Mouse (Mus musculus) liver, embryonic 11.5 days (tissue): Measurements from ENCODE around the gene Lrrc74a. TPM values are rescaled to one million over a fixed set of nuclear protein-coding genes. Genes with fewer than 3 reads are reported as not detected.

ENCODE experiments used
- ATAC-seq: fragments of 200-750 bp; cut with Nextera tagmentation; replicated peaks from 2 replicates; pipeline ENCODE4 v1.8.0; 2017; ENCODE audit warnings: moderate number of reproducible peaks, mild to moderate bottlenecking, moderate TSS enrichment, moderate library complexity; ENCODE audit not compliant: low FRiP score
- DNase-seq: peaks from one replicate; pipeline ENCODE4 v3.0.0-alpha.2; 2017; ENCODE audit warnings: low spot score
- H3K27ac ChIP-seq: fragments of 300-500 bp; sonication (generic); 2 replicates; pipeline ENCODE4 v1.5.1; 2014; ENCODE audit warnings: mild to moderate bottlenecking, low read depth, low read length, control low read depth
- H3K27me3 ChIP-seq: fragments of 300-500 bp; sonication (generic); replicated peaks from 2 replicates; pipeline ENCODE4 v1.6.1; 2014; ENCODE audit warnings: low read length, mixed read lengths; ENCODE audit not compliant: control insufficient read depth, insufficient read depth
- H3K36me3 ChIP-seq: fragments of 300-500 bp; sonication (generic); 2 replicates; pipeline ENCODE4 v1.6.1; 2014; ENCODE audit warnings: mild to moderate bottlenecking, low read length, moderate library complexity, mixed read lengths; ENCODE audit not compliant: control insufficient read depth, insufficient read depth
- H3K4me1 ChIP-seq: fragments of 300-500 bp; sonication (generic); replicated peaks from 2 replicates; pipeline ENCODE4 v1.6.1; 2014; ENCODE audit warnings: low read length, mixed read lengths; ENCODE audit not compliant: control insufficient read depth, insufficient read depth
- H3K4me2 ChIP-seq: fragments of 300-500 bp; sonication (generic); 2 replicates; pipeline ENCODE4 v1.6.1; 2014; ENCODE audit warnings: mild to moderate bottlenecking, control low read depth, moderate library complexity
- H3K4me3 ChIP-seq: fragments of 300-500 bp; sonication (generic); 2 replicates; pipeline ENCODE4 v1.5.1; 2014; ENCODE audit warnings: low read depth, low read length, control low read depth
- H3K9ac ChIP-seq: fragments of 300-500 bp; sonication (generic); 2 replicates; pipeline ENCODE4 v1.6.1; 2014; ENCODE audit warnings: low read depth, low read length, control low read depth
- H3K9me3 ChIP-seq: fragments of 300-500 bp; sonication (generic); 2 replicates; pipeline ENCODE4 v1.6.1; 2016; ENCODE audit warnings: low read length, inconsistent platforms, mixed read lengths; ENCODE audit not compliant: control insufficient read depth
- WGBS: fragments of 180-500 bp; shearing (Covaris S2); extraction: QIAGEN DNeasy Blood & Tissue Kit; methylation state at CpG from one replicate; pipeline ENCODE4 v1.1.7; 2014; 5-methylcytosine and 5-hydroxymethylcytosine counted together
- polyA plus RNA-seq: library from polyadenylated mRNA; unstranded; fragments of >200 nt; fragmentation: Nextera tagmentation; extraction: Ambion mirVana; gene quantifications from 2 replicates; pipeline ENCODE4 v1.2.1, GENCODE M21; 2014

Lrrc74a gene
- polyA plus RNA-seq, 1 experiment from 2014 or later, result not detected

GRCm38 (mm10) chr12:86795838-86796232 is 61.7 kb downstream of the Lrrc74a start:
- WGBS, result 3% methylated on average over 4 of the region's 4 CpGs
- H3K27me3 ChIP-seq, result no peaks in the 10 kb centered on the region
- no peaks in the 10 kb centered on the region for H3K9me3 ChIP-seq
- H3K4me1 ChIP-seq, result peaks cover 25% of the 10 kb centered on the region
- no peak overlapping the region for H3K4me2 ChIP-seq
- no peaks in the 10 kb centered on the region for H3K36me3 ChIP-seq
- peak overlapping the region; percentile 46; the same call in 1 of the 2 replicates for H3K27ac ChIP-seq
- H3K9ac ChIP-seq, result no peak overlapping the region
- DNase-seq (peak; percentile 75), ATAC-seq (peak; percentile 81)
- no peak overlapping the region for H3K4me3 ChIP-seq

- no peaks in the 10 kb centered on the region for H3K27me3 ChIP-seq
- H3K4me1 ChIP-seq, result peaks cover 30% of the 10 kb centered on the region
- no peak overlapping the region for H3K4me3 ChIP-seq
- DNase-seq (no peak), ATAC-seq (no peak)
- no peak overlapping the region for H3K27ac ChIP-seq
- no peaks in the 10 kb centered on the region for H3K36me3 ChIP-seq
- no peaks in the 10 kb centered on the region for H3K9me3 ChIP-seq
- no peak overlapping the region for H3K9ac ChIP-seq
- WGBS, result 75% methylated on average over 3 of the region's 3 CpGs
- H3K4me2 ChIP-seq, result no peak overlapping the region
These were observed 62.2 kb downstream of the Lrrc74a start for GRCm38 (mm10) chr12:86796351-86796750.

- no peak for ATAC-seq
These were observed 63.6 kb downstream of the Lrrc74a start for GRCm38 (mm10) chr12:86797771-86798170.

GRCm38 (mm10) chr12:86798773-86799540 is 64.8 kb downstream of the Lrrc74a start:
- H3K4me3 ChIP-seq, result no peak overlapping the region

More at GRCm38 (mm10) chr12:86797771-86798170, 63.6 kb downstream of the Lrrc74a start:
- Histone ChIP-seq H3K36me3 (no peaks in the 10 kb centered on the region), H3K27ac (no peak overlapping the region), H3K4me2 (no peak overlapping the region), H3K4me3 (no peak overlapping the region), H3K9me3 (no peaks in the 10 kb centered on the region), H3K27me3 (no peaks in the 10 kb centered on the region), H3K4me1 (peaks cover 45% of the 10 kb centered on the region), H3K9ac (no peak overlapping the region)
- WGBS, result 71% methylated on average over 4 of the region's 4 CpGs
- no peak for DNase-seq

GRCm38 (mm10) chr12:86799786-86800185 is 65.6 kb downstream of the Lrrc74a start:
- WGBS, result 85% methylated on average over 7 of the region's 7 CpGs
- no peaks in the 10 kb centered on the region for H3K36me3 ChIP-seq
- no peak overlapping the region for H3K4me2 ChIP-seq
- no peak for ATAC-seq
- peaks cover 51% of the 10 kb centered on the region for H3K4me1 ChIP-seq
- no peak overlapping the region for H3K4me3 ChIP-seq
- H3K9me3 ChIP-seq, result no peaks in the 10 kb centered on the region
- H3K27me3 ChIP-seq, result no peaks in the 10 kb centered on the region
- peak overlapping the region; percentile 90; the same call in 1 of the 2 replicates for H3K27ac ChIP-seq
- DNase-seq, result no peak
- H3K9ac ChIP-seq, result no peak overlapping the region

More at GRCm38 (mm10) chr12:86798773-86799540, 64.8 kb downstream of the Lrrc74a start:
- H3K36me3 ChIP-seq, result no peaks in the 10 kb centered on the region
- WGBS, result 35% methylated on average over 14 of the region's 14 CpGs
- H3K27me3 ChIP-seq, result no peaks in the 10 kb centered on the region
- H3K9me3 ChIP-seq, result no peaks in the 10 kb centered on the region
- peaks cover 51% of the 10 kb centered on the region for H3K4me1 ChIP-seq
- ATAC-seq (no peak), DNase-seq (peak; percentile 81)
- no peak overlapping the region for H3K27ac ChIP-seq
- H3K9ac ChIP-seq, result no peak overlapping the region
- no peak overlapping the region for H3K4me2 ChIP-seq

GRCm38 (mm10) chr12:86800336-86800735 is 66.2 kb downstream of the Lrrc74a start:
- H3K4me3 ChIP-seq, result no peak overlapping the region
- H3K27ac ChIP-seq, result peak overlapping the region; percentile 90
- 0 out of 2 replicates have a peak, but pooled peaks cover 3% of the 10 kb centered on the region for H3K27me3 ChIP-seq
- no peaks in the 10 kb centered on the region for H3K36me3 ChIP-seq
- H3K4me1 ChIP-seq, result peaks cover 50% of the 10 kb centered on the region
- H3K9me3 ChIP-seq, result no peaks in the 10 kb centered on the region
- ATAC-seq (no peak), DNase-seq (no peak)
- no peak overlapping the region; the same call in none of the 2 replicates for H3K9ac ChIP-seq
- WGBS, result 25% methylated on average over 4 of the region's 4 CpGs
- H3K4me2 ChIP-seq, result peak overlapping the region; percentile 66

GRCm38 (mm10) chr12:86800765-86801147 is 66.6 kb downstream of the Lrrc74a start:
- no peaks in the 10 kb centered on the region for H3K9me3 ChIP-seq
- peak overlapping the region; percentile 66 for H3K4me2 ChIP-seq
- H3K9ac ChIP-seq, result peak overlapping the region; percentile 41
- peaks cover 5% of the 10 kb centered on the region; the same call in 1 of the 2 replicates for H3K27me3 ChIP-seq
- peak overlapping the region; percentile 29 for H3K4me3 ChIP-seq
- peak; percentile 83 for ATAC-seq
- peak overlapping the region; percentile 90 for H3K27ac ChIP-seq
- DNase-seq, result no peak
- peaks cover 47% of the 10 kb centered on the region for H3K4me1 ChIP-seq
- no peaks in the 10 kb centered on the region for H3K36me3 ChIP-seq
- WGBS, result 4% methylated on average over 7 of the region's 7 CpGs

GRCm38 (mm10) chr12:86801148-86802004 is 67.2 kb downstream of the Lrrc74a start:
- H3K4me3 ChIP-seq, result peak overlapping the region; percentile 29
- H3K9me3 ChIP-seq, result no peaks in the 10 kb centered on the region
- DNase-seq, result peak; percentile 81
- H3K9ac ChIP-seq, result peak overlapping the region; percentile 41
- no peaks in the 10 kb centered on the region for H3K36me3 ChIP-seq
- ATAC-seq, result peak; percentile 62
- peak overlapping the region; percentile 66 for H3K4me2 ChIP-seq
- WGBS, result 7% methylated on average over 23 of the region's 23 CpGs
- peaks cover 5% of the 10 kb centered on the region; the same call in 1 of the 2 replicates for H3K27me3 ChIP-seq
- H3K4me1 ChIP-seq, result peaks cover 53% of the 10 kb centered on the region
- H3K27ac ChIP-seq, result peak overlapping the region; percentile 90
